Mouse (Mus musculus) right cerebral cortex, postnatal 4 days (tissue): Measurements from ENCODE around the gene Tnrc6b.

ENCODE experiments used
- DNase-seq: peaks from one replicate; pipeline ENCODE4 v3.0.0-alpha.2; 2022

Gene Tnrc6b

DNA sequence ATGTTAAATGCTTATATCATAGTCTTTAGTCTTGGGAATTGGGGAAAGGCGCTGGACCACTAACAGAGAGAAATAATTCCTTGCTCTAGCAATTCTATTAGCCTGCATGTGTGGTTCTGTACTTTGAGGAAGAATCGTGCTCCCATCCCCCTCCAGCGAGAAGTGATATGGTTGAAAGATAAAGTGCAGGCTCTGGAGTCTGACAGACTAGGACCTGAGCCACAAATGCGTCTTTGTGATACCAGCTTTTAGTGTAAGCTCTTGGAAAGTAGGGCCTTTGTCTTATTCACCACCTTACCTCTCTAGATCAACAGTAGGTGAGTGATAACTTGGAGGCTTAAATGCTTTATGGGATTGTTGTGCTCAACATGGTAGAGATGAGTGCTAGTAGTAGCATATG, 270.1 kb downstream of the Tnrc6b start:
- no peak for DNase-seq

GRCm38 (mm10) chr15:80983264-80983663, 272.2 kb downstream of the Tnrc6b start:
- no peak for DNase-seq

DNA sequence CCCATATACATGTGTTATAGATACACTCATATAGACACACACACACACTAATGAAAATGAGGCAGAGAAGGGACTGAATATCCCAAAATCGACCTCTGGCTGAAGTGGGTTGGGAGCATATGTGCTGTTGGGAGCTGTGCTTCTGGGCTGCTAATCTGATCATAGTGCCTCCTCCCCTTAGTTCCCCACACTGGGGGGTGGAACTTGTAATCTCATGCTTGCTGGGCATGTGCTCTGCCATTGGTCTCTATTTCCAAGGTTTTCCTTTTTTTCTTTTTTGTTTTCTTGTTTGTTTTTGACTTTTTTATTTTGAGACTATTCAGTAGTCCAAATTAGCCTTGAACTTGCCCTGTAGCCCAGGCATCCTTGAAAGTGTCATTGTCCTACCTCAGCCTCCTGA, 277.2 kb downstream of the Tnrc6b start:
- no peak for DNase-seq

GRCm38 (mm10) chr15:80989712-80990111, 278.6 kb downstream of the Tnrc6b start:
- DNase-seq = no peak
